Mouse (Mus musculus) liver, postnatal 0 days (tissue): ENCODE measurements around the gene Tnrc6a.

Experiments
- CTCF ChIP-seq: sonication (generic); IDR thresholded peaks from 2 replicates; pipeline ENCODE4 v1.5.1; 2016; ENCODE audit warnings: antibody characterized with exemption, low read depth
- EP300 ChIP-seq: IDR thresholded peaks from 2 replicates; pipeline ENCODE4 v1.6.1; 2016; ENCODE audit warnings: antibody characterized with exemption, low read depth, mild to moderate bottlenecking

GRCm38 (mm10) chr7:123162346-123162745 lies 38.7 kb downstream of the Tnrc6a start:
- no peak for TF ChIP-seq EP300
- no peak for TF ChIP-seq CTCF
